Mouse (Mus musculus): ENCODE data around the gene Nedd4. TPM values are rescaled to one million over a fixed set of nuclear protein-coding genes. Genes with fewer than 3 reads are reported as not detected.
A peak's percentile ranks its signal among the peaks of the same experiment; 100 is the strongest.

Gene Nedd4
- polyA plus RNA-seq, 1 experiment from 2014 or later, result 142 TPM

- H3K36me3 ChIP-seq (ENCODE audit: control insufficient read depth, insufficient read depth), result no peaks in the 10 kb centered on the region
- 0 out of 2 replicates have a peak, but pooled peaks cover 3% of the 10 kb centered on the region for H3K4me1 ChIP-seq (replicated peaks; ENCODE audit: control insufficient read depth, insufficient read depth, low read length)
- TF ChIP-seq CTCF (IDR thresholded peaks at IDR 0.05; ENCODE audit: low read depth), result no peak
- no peak overlapping the region for H3K9ac ChIP-seq (ENCODE audit: low read depth, low read length)
- H3K9me3 ChIP-seq (ENCODE audit: control insufficient read depth), result no peaks in the 10 kb centered on the region
- H3K4me3 ChIP-seq (ENCODE audit: low read depth, low read length), result no peak overlapping the region
- H3K4me2 ChIP-seq (replicated peaks; ENCODE audit: low read depth), result no peak overlapping the region
- WGBS, result 44% methylated on average over 4 of the region's 4 CpGs
- no peak overlapping the region for H3K27ac ChIP-seq (ENCODE audit: low read depth, low read length)
- H3K27me3 ChIP-seq (replicated peaks; ENCODE audit: control insufficient read depth, insufficient read depth, low read length), result no peaks in the 10 kb centered on the region
- ATAC-seq, result no peak
These were observed 5.7 kb upstream of the Nedd4 start for GRCm38 (mm10) chr9:72656491-72656890.

GRCm38 (mm10) chr9:72656940-72657339 lies 5.2 kb upstream of the Nedd4 start:
- Histone ChIP-seq H3K9me3 (ENCODE audit: control insufficient read depth) (no peaks in the 10 kb centered on the region), H3K4me2 (replicated peaks; ENCODE audit: low read depth) (no peak overlapping the region), H3K9ac (ENCODE audit: low read depth, low read length) (no peak overlapping the region), H3K27ac (ENCODE audit: low read depth, low read length) (no peak overlapping the region), H3K4me1 (replicated peaks; ENCODE audit: control insufficient read depth, insufficient read depth, low read length) (0 out of 2 replicates have a peak, but pooled peaks cover 3% of the 10 kb centered on the region), H3K4me3 (ENCODE audit: low read depth, low read length) (no peak overlapping the region), H3K36me3 (ENCODE audit: control insufficient read depth, insufficient read depth) (no peaks in the 10 kb centered on the region), H3K27me3 (replicated peaks; ENCODE audit: control insufficient read depth, insufficient read depth, low read length) (no peaks in the 10 kb centered on the region)
- WGBS, result 54% methylated on average over 3 of the region's 3 CpGs
- ATAC-seq, result no peak
- no peak for TF ChIP-seq CTCF (IDR thresholded peaks at IDR 0.05; ENCODE audit: low read depth)

DNA sequence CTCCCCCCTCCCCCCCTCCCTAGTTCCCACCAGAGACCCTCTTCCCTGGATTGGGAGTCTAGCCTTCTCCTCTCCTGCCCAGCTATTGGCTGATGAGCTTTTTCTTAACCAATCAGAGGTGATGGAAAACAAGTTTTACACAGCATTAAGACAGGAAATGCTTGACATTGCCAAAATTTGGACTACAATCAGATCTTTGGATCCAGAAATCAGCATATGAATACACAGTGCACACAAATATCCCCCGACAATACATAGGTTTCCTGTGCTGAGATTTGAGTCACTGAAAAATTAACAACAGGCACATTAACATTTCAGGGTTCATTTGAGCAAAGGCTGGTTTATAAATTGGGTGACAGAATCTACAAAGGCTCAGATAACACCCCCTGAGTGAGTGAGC lies 4.5 kb upstream of the Nedd4 start:
- H3K9ac ChIP-seq (ENCODE audit: low read depth, low read length), result no peak overlapping the region
- 0 out of 2 replicates have a peak, but pooled peaks cover 3% of the 10 kb centered on the region for H3K4me1 ChIP-seq (replicated peaks; ENCODE audit: control insufficient read depth, insufficient read depth, low read length)
- no peak overlapping the region for H3K4me3 ChIP-seq (ENCODE audit: low read depth, low read length)
- WGBS, result 74% methylated on average over 1 of the region's 1 CpGs
- H3K9me3 ChIP-seq (ENCODE audit: control insufficient read depth), result no peaks in the 10 kb centered on the region
- no peak for TF ChIP-seq CTCF (IDR thresholded peaks at IDR 0.05; ENCODE audit: low read depth)
- no peak overlapping the region for H3K27ac ChIP-seq (ENCODE audit: low read depth, low read length)
- H3K36me3 ChIP-seq (ENCODE audit: control insufficient read depth, insufficient read depth), result no peaks in the 10 kb centered on the region
- H3K4me2 ChIP-seq (replicated peaks; ENCODE audit: low read depth), result no peak overlapping the region
- H3K27me3 ChIP-seq (replicated peaks; ENCODE audit: control insufficient read depth, insufficient read depth, low read length), result no peaks in the 10 kb centered on the region
- ATAC-seq, result no peak

- Histone ChIP-seq H3K36me3 (ENCODE audit: control insufficient read depth, insufficient read depth) (peaks cover 4% of the 10 kb centered on the region; the same call in 1 of the 2 replicates), H3K9me3 (ENCODE audit: control insufficient read depth) (no peaks in the 10 kb centered on the region), H3K4me1 (replicated peaks; ENCODE audit: control insufficient read depth, insufficient read depth, low read length) (0 out of 2 replicates have a peak, but pooled peaks cover 3% of the 10 kb centered on the region), H3K9ac (ENCODE audit: low read depth, low read length) (no peak overlapping the region), H3K27ac (ENCODE audit: low read depth, low read length) (no peak overlapping the region), H3K4me2 (replicated peaks; ENCODE audit: low read depth) (no peak overlapping the region), H3K4me3 (ENCODE audit: low read depth, low read length) (no peak overlapping the region), H3K27me3 (replicated peaks; ENCODE audit: control insufficient read depth, insufficient read depth, low read length) (no peaks in the 10 kb centered on the region)
- TF ChIP-seq CTCF (IDR thresholded peaks at IDR 0.05; ENCODE audit: low read depth), result no peak
- ATAC-seq, result no peak
- WGBS, result 82% methylated on average over 4 of the region's 4 CpGs
These were observed 2.0 kb upstream of the Nedd4 start for GRCm38 (mm10) chr9:72660139-72660538.

DNA sequence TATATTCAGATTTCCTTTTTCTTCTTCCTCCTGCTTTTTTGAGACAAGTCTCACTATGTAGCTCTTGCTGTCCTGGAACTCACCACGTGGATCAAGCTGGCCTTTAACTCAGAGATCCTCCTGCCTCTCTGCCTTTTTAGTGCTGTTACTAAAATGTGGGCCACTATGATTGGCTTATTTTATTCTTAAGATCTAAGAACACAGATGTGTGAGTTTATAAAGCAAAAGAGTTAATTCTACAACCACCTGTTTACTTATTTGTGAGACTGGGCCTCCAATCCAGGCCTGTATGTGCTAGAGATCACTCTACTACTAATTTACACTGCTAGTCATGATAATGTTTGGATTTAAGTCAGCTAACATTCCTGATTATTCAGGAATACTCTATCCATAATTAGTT lies 1.2 kb upstream of the Nedd4 start:
- Histone ChIP-seq H3K4me3 (ENCODE audit: low read depth, low read length) (no peak overlapping the region), H3K4me2 (replicated peaks; ENCODE audit: low read depth) (no peak overlapping the region), H3K27ac (ENCODE audit: low read depth, low read length) (no peak overlapping the region), H3K27me3 (replicated peaks; ENCODE audit: control insufficient read depth, insufficient read depth, low read length) (no peaks in the 10 kb centered on the region), H3K4me1 (replicated peaks; ENCODE audit: control insufficient read depth, insufficient read depth, low read length) (0 out of 2 replicates have a peak, but pooled peaks cover 6% of the 10 kb centered on the region), H3K36me3 (ENCODE audit: control insufficient read depth, insufficient read depth) (peaks cover 8% of the 10 kb centered on the region; the same call in 1 of the 2 replicates), H3K9me3 (ENCODE audit: control insufficient read depth) (no peaks in the 10 kb centered on the region), H3K9ac (ENCODE audit: low read depth, low read length) (no peak overlapping the region)
- no peak for ATAC-seq
- no peak for TF ChIP-seq CTCF (IDR thresholded peaks at IDR 0.05; ENCODE audit: low read depth)
- 48% methylated on average over 1 of the region's 1 CpGs for WGBS

DNA sequence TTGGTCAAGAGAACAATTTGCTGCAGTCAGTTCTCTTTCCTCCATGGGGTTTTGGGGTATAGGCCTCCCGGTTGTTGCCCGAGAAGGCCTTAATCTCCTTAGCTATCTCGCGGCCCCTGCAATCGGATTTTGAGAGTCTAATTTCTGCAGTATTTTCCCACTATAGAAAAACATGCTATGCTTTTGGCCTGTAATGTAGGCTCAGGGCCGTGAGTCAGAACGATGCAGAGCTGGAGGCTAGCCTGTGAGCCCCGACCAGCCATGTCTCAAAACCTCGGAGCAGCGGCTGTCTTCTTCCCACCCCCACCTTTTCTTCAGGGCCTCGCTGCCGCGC lies 618 bp upstream of the Nedd4 start:
- no peaks in the 10 kb centered on the region for H3K9me3 ChIP-seq (ENCODE audit: control insufficient read depth)
- peak overlapping the region; percentile 93 for H3K9ac ChIP-seq (ENCODE audit: low read depth, low read length)
- 0 out of 2 replicates have a peak, but pooled peaks cover 5% of the 10 kb centered on the region for H3K4me1 ChIP-seq (replicated peaks; ENCODE audit: control insufficient read depth, insufficient read depth, low read length)
- H3K27me3 ChIP-seq (replicated peaks; ENCODE audit: control insufficient read depth, insufficient read depth, low read length), result no peaks in the 10 kb centered on the region
- no peak for ATAC-seq
- peak overlapping the region; percentile 99 for H3K27ac ChIP-seq (ENCODE audit: low read depth, low read length)
- under 1% methylated on average over 13 of the region's 13 CpGs for WGBS
- no peak for TF ChIP-seq CTCF (IDR thresholded peaks at IDR 0.05; ENCODE audit: low read depth)
- peak overlapping the region; percentile 93 for H3K4me3 ChIP-seq (ENCODE audit: low read depth, low read length)
- H3K36me3 ChIP-seq (ENCODE audit: control insufficient read depth, insufficient read depth), result peaks cover 8% of the 10 kb centered on the region; the same call in 1 of the 2 replicates
- H3K4me2 ChIP-seq (replicated peaks; ENCODE audit: low read depth), result peak overlapping the region; percentile 79
